Mouse (Mus musculus) liver, postnatal 0 days (tissue): ENCODE data around the gene Sprr3.

ENCODE experiments used
- CTCF ChIP-seq: sonication (generic); IDR thresholded peaks from 2 replicates; pipeline ENCODE4 v1.5.1; 2016; ENCODE audit warnings: antibody characterized with exemption, low read depth
- EP300 ChIP-seq: IDR thresholded peaks from 2 replicates; pipeline ENCODE4 v1.6.1; 2016; ENCODE audit warnings: antibody characterized with exemption, low read depth, mild to moderate bottlenecking

GRCm38 (mm10) chr3:92432282-92432681 is 26.2 kb downstream of the Sprr3 start, which contains the start of gene Sprr2k:
- no peak for TF ChIP-seq EP300
- TF ChIP-seq CTCF = no peak
